Mouse (Mus musculus) 3134 (cell line): ENCODE measurements around the gene Naa10.

ENCODE experiments used
- DNase-seq: peaks from one replicate; pipeline ENCODE4 v3.0.0-alpha.2; 2011; ENCODE audit warnings: low spot score; ENCODE audit not compliant: insufficient read length; ENCODE audit errors: extremely low read depth

Naa10 gene

DNA sequence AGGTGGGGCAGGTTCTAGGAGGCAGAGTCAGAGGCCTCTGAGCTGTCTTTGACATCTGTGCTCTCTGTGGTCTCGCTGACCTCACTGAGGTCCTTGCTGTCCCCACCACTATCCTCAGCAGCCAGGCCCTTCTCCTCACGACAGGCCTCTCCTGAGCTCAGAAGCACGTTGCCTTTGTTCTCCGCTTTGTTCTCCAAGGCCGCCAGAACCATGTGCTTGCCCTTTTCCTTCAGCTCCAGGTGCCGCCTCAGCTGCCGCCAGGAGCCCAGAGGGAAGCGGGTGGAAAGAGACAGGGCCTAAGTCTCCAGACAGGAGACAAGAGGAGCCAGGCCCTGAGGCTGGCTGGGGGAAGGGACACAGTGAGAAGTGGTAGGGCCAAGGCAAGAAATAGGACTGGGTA, 4.8 kb downstream of the Naa10 start:
- DNase-seq = no peak

DNA sequence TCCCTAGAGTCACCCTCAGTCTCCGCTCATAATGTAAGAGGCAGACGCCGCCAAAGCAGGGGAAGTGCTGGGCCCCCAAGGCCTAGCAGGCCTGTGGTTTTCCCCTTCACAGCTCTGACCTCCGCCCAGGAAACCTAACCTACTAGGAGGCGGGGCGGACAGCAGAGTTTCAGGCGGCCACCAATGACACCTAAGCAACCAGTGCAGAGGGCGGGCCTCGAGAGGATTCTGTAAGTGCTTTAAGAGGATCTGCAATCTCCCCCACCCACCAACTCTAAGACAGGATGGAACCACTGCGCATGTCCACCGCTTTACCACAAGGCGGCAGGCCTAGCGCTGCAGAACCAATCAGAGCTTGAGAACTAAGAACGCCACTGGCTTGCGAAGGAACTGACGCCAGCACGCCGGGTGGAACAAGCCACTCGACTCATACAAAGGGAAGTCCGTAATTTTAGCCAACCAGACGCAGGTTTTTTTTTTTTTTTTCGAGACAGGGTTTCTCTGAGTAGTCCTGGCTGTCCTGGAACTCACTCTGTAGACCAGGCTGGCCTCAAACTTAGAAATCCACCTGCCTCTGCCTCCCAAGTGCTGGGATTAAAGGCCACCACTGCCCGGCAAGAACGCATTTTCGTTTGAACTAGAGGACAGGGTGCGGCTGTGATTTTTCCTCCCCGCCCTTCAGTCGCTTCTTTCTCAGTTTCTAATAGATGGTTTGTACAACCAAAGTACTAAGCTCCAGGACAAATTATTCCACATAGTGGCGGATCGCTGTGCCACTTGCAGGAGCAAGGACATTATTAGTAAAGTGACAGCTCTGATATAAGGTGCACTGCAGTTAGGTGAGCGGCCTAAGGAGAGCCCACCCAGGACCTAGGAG, 6.7 kb downstream of the Naa10 start:
- DNase-seq = peak; percentile 89

DNA sequence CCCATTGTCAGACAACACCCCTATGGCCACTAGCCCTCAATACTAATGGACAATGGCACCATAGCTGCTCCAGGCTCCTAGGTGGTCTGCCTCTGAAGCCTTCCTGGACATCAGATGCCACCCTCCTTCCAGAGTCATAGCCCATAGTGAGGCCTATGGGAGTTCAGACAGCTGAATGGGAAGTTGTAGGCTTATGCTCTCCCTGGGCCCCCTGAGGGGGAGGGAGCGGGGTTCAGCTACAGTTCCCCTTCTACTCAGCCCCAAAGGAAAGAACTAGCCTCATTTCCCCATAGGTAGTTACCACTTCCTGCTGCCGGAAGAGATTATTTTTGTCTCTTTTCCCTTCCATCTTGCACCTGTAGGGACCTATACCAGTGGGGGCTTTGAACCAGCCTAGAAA, 10.2 kb downstream of the Naa10 start:
- no peak for DNase-seq

DNA sequence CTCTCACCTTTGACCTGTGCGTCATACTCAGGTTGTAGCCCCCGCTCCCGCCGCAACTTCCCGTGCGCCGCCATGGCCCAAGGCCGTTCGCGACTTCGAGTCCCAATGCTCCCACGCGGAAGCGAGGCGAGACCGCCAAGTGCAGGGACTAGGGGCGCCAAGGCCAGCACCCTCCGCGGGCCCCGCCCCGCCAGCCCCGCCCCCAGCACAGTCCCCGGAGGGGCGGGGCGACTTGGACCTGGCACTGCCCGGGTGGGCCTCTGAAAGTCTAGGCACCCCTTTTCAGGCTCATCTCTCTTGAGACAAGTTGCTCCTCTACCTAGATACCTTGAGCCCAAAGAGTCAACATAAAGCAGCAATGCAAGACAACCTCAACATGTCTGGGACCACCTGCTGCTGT, 10.6 kb downstream of the Naa10 start:
- no peak for DNase-seq

DNA sequence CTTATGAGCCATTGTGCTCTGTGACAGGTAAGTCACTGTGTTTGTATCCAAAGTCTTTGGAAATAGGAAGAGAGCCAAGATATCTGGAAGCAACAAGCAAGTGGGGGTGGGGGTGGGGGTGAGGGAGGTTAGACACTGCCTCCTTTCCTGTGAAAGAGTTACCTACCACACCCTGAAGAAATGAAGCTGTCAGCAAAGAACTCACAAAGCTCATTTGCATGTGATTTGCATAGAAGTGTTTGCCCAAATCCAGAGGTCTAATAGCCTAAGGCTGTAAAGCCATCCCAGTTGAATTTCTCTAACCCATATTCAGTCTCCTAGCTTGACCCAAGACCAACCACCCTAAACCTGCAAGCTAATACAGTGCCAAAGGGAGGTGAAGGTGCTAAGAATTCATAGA, 11.3 kb downstream of the Naa10 start:
- no peak for DNase-seq

DNA sequence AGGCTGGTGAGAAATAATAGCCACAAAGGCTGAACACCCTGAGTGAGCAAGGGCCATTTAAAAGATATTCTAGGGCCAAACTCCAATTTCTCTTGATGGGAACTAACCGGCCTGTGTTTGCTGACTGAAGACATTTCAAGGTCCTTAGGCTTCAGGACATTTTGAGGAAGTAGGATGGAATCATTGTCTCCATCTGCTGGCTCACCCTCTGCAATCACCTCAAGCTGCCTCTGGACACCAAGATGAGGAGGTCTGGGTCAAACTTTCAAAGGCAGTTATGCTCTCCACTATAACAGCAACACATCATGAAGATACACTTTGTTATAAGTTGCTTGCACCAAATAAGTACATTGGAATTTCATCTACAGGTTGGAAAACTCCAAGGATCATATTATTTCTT, 11.7 kb downstream of the Naa10 start:
- no peak for DNase-seq

DNA sequence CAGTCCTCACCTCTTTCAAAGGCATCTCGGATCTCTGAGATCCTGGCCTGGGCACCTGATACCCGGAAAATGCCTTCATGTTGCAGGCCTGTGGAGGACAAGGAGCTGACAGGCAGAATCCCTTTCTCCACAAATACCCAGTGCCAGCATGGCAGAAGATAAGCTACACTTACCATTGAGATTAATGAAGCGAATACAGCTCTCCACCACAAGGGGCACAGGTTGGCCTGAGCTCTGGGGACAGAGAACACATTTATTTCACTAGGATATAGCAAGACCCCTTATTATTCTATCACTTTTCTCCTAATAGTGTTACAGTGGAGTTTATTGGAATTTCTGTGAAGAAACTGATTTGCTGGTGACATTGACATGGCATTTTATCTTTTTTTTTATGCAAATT, 23.8 kb downstream of the Naa10 start:
- DNase-seq = no peak

DNA sequence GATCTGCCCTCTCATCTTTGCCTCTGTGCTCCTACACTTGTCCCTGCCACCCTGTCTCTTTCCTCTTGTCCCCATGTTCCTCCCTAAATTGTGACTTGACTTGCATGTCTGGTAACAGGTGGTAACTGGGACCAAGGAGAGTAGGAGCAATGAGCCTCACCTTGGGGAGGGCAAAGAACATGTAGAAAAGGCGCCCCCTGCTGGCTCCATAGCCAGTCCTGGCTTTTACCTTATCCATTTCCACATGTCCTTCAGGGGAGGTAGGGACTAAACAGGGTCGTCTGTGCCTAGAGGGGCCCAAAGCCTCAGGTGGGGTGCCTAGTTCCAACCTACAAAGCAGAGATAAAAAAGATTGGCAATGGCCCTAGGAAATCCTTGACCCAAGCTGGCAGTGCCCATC, 26.0 kb downstream of the Naa10 start, which contains the start of gene L1cam:
L1cam (minus strand) TSS at position 387 of the 400 bp plus-strand sequence.
- no peak for DNase-seq

DNA sequence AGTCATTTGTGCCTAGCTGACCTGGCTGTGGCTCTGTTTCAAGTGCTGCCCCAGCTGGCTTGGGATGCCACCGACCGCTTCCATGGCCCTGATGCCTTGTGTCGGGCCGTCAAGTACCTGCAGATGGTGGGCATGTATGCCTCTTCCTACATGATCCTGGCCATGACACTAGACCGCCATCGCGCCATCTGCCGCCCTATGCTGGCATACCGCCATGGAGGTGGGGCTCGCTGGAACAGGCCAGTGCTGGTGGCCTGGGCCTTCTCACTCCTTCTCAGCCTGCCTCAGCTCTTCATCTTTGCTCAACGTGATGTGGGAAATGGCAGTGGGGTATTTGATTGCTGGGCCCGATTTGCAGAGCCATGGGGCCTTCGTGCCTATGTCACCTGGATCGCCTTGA, 28.9 kb downstream of the Naa10 start:
- DNase-seq = no peak

DNA sequence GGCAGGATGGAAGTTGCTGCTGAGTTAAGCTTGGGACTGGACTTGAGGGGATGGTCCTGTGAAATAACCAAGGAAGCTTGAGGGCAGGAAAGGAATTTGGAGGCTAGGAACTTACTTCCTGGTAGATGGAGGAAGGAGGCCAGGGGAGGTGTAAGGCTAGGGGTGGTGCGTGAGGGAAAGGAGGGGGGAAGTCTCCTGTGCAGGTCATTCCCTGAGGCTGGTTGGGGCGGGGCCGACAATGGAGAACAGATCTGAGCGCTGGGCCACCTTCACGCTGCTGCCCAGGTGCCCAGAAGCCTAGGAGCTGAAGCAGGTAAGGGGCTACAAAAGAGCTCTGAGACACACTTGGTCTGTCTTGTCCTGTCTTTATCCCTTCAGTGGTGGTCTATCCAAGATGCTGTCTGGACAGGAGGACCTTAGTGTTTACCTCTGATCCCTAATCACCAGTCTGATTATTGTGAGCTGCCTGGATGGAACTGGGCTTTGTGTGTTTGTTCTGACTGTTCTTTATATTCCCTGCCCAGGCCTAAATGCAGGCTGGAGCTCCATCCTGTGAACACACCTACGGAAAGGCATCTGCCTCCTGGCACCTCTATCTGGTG, 30.1 kb downstream of the Naa10 start, which contains the start of gene Avpr2:
Avpr2 (plus strand) TSS at position 552 of the 602 bp plus-strand sequence.
- no peak for DNase-seq

DNA sequence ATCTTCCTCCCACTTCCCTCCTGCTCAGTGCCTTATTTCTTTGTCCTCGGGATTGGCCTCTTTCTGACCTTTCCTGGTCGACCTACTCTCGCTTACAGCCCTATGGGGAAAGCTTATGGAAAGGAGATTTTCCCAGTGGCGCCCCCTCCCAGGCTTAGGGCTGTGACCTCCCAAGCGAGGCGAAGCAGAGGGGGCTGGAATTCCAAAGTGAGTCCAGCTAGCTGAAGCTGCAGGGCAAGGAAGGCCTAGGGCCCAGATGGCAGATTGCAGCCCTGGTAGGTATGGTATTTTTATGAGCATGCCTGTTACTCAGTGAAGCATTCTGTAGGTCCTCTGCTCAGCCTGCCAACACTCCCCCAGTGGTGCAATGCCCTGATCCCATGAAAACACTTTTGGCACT, 40.3 kb downstream of the Naa10 start:
- no peak for DNase-seq

DNA sequence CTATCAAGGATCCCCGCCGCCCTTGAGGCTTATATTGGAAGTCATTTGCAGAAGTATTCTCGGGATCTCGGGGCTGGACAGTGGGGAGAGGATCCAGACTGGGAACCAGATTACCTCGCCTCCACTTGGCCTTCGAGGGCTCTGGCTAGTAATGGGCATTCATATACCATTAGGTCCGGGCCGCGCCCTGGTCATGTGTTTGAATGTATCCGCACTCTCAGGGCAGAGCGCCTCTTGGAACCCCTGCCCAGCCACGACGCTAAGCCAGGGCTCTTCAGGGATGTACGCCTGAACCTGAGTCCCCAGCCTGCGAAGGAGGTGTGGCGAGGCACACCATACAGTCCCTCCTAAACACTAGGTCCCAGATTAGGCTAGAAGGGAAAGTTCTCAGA, 40.7 kb downstream of the Naa10 start:
- DNase-seq = no peak

DNA sequence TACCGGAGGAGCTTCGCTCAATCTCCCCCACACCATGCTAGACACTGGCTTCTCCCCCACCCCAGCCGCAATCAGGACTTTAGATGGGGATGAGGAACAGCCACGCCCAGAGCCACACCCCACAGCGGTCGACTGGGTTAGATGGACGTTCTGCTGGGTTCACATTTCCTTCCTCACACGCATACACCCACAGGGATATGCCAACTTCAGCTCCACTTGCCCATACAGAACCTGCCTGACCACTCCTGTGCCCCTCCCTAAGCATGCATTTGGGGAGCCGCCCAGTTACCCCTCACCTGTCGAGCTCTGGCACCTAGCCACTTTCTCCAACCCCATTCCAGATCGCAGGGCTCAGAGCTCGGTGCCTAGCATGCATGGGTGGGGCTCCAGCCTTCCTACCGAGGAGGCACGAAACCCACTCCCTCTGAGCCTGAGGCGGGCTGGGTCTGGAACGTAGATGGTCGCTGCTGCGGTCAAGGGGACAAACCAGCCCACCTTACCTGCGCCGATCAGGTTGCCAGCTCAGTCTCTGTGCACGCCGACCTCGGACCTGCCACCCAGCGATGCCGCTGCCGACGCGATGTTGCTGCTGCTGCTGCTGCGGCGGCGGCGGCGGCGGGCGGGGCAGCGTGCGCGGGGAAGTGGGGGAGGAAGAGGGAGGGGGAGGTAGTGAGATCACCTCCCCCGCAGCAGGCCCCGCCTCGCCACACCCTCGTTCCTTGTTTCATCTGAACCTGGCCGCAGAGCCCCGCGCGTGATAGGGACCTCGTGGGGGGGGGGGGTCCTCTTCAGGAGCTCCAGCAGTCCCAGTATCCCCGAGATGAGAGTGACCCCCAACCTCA, 41.3 kb downstream of the Naa10 start:
- no peak for DNase-seq

DNA sequence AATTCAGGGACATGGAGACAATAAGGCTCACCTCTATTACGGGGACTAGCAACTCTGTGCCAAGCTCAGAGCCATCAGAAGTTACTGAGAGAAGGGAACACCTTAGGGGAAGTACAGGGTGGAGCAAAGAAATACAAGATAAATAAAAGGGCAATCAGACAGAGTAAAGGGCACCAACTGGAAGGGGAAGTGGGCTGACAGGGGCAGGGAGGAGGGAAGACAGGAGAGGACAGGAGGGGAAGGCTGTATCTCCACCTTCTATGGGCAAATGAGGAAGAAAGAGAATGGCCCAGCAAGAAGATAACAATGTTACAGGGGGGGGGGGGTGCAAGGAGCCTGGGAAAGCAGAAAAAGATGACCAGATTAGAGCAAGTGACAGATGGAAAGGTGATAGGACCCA, 44.7 kb downstream of the Naa10 start:
- no peak for DNase-seq

DNA sequence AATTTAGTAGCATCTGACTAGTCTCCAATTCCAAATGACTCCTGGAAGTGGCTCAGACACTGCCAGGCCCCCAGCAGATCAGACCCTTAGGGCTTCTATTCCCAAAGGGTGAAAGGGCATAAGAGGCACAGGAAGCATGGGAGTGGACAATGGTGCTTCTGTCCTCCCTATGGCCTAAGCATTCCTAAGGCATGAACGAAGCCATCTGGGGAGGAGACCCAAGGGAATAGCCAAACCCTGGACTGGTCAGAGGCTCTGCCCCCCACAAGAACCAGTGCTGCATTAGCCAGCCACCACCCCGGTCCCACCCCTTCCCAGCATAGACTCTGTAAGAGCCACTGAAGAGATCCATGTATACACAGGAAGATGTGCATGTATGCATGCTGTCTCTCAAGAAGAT, 45.9 kb downstream of the Naa10 start:
- DNase-seq = peak; percentile 61

DNA sequence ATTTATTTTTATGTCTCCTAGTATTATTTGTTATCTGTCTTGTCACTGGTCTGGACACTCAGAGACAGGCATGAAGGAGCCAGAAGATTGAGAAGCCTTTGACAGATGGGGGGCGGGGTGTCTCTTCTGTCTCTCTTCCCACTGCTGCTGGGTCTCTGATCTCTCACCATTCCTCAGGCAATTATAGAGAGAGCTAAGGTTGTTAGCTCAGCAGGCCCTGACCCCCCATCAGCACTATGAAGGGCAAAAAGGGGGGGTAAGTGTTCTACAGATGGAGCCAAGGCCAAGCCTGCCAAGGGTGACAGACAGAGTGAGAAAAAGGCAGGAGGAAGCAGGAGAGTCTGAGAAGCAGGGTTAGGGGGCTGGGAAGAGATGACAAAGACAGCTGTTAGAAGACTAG, 49.8 kb downstream of the Naa10 start:
- DNase-seq = no peak

DNA sequence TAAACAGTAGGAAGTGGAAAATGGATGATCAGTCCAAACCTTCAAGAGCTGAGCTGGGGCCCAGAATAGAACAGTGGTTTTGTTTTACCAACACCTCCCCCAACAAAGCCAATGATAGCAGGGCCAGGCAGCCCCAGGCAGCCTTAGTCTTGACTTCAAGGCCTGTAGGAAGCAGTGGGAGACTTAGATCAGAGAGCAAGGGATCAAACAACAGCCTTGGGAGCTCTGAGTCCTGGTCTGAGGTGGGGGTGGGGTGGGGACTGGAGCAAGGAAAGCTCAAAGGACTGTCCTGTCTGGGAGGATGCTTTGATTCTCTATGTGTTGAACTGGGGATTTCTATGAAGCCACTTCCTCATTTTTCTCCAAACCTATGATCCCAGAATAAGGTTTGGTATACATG, 50.3 kb downstream of the Naa10 start:
- DNase-seq = no peak

DNA sequence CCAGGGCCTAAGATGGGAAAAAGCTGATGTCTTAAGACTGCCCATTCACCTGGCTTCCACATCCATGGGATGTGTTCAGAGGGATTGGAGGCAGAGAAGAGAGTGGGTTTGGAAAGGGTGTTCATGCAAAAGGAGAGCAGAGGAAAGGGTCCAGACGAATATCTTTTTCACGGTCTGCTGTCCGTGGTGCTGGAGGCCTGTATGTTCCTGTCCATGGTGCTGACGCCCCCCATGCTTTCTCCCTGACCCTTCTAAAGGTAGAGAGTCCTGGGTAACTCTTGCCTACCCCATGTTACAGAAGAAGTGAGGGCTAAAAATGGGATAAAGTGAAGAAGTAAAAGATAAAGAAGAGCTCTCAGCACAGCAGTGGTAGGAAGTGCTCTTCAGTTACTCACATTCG, 52.4 kb downstream of the Naa10 start:
- DNase-seq = no peak

DNA sequence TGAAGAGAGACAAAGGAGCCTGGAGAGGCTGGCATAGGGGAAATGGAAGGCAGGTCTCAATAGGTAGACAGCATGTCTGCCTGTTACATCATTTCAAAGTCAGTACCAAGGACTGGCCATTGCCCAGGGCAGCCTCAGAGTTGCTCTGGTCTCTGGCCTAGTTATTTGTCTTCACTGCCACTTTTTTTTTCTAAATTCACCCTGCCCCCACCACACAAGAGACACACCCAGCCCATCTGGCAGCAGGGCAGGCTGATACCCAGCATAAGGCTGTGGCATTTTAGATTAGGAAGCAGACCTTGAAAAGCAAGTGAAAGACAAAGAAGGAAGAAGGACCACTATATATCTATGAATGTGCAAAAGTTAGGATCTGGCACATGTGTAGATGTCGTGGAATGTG, 53.9 kb downstream of the Naa10 start:
- DNase-seq = no peak

DNA sequence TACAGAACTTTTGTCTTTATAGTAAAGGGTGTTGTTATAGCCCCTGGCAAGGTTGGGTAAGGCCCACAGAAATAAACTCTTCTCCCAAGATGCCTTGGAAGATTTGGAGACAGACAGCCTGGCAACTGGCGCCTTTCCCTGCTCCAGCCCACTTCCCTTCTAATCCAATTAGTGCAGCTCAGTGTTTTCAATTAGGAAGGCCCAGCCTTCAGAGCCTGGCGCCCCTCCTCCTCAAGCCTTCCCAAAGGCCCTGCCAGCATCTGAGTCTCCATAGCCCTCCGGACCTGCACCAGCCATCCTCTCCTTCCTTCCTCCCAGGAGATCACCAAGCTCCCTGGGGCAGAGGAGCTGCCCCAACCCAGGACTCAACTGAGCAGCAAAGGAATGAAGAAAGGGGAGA, 54.5 kb downstream of the Naa10 start:
- DNase-seq = no peak
